Mouse (Mus musculus): ENCODE results near the gene Trpm2.
A peak's percentile ranks its signal among the peaks of the same experiment; 100 is the strongest.
"Not testable (repeated sequence)": the region's sequence is repeated elsewhere in the genome, so short reads cannot be mapped to it uniquely, and the experiment has no call there.

Gene Trpm2

GRCm38 (mm10) chr10:77978351-77979350 is 8.3 kb upstream of the Trpm2 start, which contains the start of gene 1810043G02Rik:
Gene 1810043G02Rik, plus strand, starts transcription at chr10:77978524.
- DNase-seq (ENCODE audit: low spot score): peak; percentile 96

DNA sequence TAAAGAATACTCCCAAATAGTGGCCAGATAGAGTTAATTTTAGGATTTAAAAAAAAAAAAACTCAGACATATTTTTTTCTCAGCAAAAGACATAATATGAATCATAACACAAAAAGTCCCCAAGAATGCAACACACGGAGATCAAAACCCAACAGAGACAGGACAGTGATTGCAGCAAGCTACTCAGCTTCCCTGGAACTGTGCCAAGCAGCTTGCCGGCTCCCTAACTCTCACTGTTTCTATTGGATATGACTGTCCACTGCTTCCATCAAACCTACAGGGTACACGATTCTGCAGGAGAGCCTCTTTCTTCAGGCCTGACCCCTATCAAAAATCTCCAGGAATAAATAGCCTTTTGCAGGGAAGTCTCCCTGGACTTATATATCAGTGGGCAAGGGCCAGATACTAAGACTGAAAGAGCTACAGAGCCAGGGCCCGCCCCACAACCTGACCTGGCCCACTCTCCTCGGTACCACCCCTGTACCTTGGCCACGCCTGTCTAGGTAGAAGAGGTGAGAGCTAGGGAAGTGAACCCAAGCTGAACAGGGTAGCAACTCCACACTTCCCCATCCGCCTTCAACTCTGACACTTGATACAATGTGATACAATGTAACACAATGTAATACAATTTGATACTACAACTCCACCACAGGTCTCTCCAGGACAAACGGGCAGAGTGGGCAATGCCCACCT is 6.2 kb upstream of the Trpm2 start:
- DNase-seq (ENCODE audit: low spot score): no peak

DNA sequence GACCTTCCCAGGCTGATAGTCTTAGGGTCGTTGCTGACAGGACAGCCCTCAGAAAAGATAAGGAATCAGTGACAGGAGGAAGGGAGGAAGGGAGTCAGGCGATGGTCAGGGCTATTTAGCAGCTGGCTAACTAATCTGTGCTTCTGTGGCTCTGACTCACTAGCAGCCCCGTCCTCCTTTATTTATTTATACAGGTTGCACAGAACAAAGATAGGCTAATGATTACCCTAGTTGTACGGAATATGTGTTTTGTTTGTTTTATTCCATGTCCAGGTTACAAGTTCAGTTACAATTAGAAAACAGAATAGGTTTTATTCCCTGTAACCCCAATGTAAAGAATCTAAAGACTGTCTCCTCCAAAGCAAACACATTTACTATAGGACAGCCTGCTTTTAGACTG is 5.3 kb upstream of the Trpm2 start:
- DNase-seq (ENCODE audit: low spot score): no peak

GRCm38 (mm10) chr10:77974811-77975210 is 4.4 kb upstream of the Trpm2 start:
- DNase-seq (ENCODE audit: low spot score): no peak

- no peak for DNase-seq (ENCODE audit: low spot score)
Measured at GRCm38 (mm10) chr10:77974323-77974722, 4.0 kb upstream of the Trpm2 start.

GRCm38 (mm10) chr10:77971709-77972553 is 1.6 kb upstream of the Trpm2 start:
- no peak for DNase-seq (ENCODE audit: low spot score)

DNA sequence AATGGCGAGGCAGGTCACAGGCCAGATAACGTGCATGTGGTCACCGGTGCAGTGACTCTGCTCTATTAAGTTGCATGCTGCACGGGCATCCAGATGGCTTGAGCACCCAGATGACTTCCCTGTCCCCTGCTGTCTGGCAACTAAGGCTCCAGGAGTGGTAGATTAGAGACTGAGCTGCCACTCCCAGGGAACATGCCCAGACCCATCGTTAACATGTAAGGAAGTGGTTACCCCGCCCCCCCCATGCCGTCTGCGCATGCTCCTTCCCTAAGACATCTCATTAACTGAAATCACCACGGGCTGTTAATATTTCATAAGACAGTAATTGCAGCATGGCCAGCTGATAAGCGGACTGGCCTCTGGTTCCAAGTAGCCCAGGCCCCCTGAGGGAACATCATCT is 828 bp upstream of the Trpm2 start:
- DNase-seq (ENCODE audit: low spot score): no peak

DNA sequence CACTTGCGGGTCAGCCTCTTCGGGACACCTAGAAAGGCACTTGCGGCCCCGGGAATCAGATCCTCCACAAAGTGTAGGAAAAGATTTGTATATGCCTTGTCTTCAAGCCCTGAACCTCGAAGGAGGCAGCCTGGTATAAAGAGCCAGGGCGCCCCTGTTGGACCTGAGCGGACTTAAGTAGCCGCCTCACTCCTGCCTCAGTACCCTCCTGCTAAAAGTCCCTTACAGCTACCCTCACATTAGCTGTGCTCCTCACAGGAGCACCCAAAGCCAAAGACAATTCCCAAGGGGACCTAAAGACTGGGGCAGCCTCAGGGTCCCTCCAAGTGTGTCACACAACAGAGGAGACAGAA is 414 bp downstream of the Trpm2 start:
- DNase-seq (ENCODE audit: low spot score): no peak

DNA sequence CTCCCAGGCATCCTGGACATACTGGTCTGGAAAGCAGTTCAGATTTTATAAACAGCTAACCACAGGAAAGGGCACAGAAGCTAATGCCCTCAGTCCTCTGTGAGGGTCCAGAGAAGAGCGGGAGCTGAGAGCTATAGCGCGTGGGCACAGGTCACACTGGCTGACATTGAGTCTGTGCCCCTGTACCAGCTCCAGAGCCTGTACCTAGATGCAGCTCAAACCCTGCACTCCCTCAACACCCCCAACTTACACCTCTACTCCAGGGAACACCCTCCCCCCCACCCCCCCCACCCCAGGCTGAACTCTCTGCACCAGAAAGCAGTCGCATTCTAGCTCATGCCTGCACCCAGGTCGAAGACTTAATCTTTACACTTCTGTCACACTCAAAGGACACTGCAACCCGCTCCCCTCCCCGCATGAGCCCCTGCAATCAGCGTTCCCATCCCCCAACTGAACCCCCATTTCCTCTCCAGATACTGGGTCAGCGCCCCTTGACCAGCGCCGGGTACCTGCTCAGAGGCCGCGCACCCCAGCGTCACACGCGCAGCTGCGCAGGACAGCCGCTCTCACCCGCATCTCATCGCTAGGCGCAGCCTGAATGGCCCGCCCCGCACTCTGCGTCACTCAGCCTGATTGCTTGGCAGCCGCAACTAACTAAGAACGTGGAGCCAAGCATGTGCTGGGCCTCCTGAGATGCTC is 940 bp downstream of the Trpm2 start:
- DNase-seq (ENCODE audit: low spot score): no peak

GRCm38 (mm10) chr10:77963971-77964370 is 6.4 kb downstream of the Trpm2 start:
- no peak for DNase-seq (ENCODE audit: low spot score)

DNA sequence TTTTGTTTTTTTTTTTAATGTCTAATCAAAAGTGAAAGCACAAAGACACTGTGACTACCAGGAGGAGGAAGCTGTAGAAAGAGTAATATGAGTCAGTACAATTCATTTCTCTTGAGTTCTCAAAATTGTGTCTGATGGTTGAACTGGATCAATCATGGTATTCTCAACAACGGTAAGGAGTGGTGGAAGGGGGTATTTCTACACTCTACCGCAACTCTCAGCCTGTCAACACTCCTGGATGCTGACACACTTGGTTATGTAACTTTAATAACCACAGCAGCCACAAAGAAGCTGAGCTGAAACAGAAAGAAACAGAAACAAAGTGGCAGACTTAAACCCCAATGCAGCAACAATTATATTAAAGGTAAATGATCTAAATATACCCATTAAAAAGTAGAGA is 7.6 kb downstream of the Trpm2 start:
- DNase-seq (ENCODE audit: low spot score): no peak

GRCm38 (mm10) chr10:77950468-77950867 is 19.9 kb downstream of the Trpm2 start:
- DNase-seq (ENCODE audit: low spot score): not testable (repeated sequence)

GRCm38 (mm10) chr10:77939685-77940084 is 30.7 kb downstream of the Trpm2 start:
- DNase-seq (ENCODE audit: low spot score): no peak

- DNase-seq (ENCODE audit: low spot score): no peak
Measured at GRCm38 (mm10) chr10:77927375-77927774, 43.0 kb downstream of the Trpm2 start.

GRCm38 (mm10) chr10:77926140-77926539 is 44.2 kb downstream of the Trpm2 start:
- peak; percentile 53 for DNase-seq (ENCODE audit: low spot score)

DNA sequence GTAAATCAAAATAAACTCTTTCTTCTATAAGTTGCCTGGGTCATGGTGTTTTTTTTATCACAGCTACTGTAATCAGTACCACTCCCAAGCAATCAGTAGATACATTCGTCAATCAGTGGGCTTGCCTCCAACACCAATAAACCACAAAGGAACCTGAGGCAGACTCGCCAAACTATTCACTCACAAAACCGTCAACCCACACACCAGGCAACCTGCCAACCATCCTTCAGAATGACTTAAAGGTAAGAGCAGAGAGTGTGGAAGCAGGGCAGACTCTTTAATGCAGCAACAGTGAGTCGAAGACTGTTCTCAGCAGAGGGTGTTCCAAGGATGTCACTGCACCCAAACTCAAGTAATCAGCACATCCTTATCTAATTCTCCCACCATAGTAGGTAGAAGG is 47.7 kb downstream of the Trpm2 start:
- no peak for DNase-seq (ENCODE audit: low spot score)

GRCm38 (mm10) chr10:77921009-77921408 is 49.4 kb downstream of the Trpm2 start:
- no peak for DNase-seq (ENCODE audit: low spot score)

DNA sequence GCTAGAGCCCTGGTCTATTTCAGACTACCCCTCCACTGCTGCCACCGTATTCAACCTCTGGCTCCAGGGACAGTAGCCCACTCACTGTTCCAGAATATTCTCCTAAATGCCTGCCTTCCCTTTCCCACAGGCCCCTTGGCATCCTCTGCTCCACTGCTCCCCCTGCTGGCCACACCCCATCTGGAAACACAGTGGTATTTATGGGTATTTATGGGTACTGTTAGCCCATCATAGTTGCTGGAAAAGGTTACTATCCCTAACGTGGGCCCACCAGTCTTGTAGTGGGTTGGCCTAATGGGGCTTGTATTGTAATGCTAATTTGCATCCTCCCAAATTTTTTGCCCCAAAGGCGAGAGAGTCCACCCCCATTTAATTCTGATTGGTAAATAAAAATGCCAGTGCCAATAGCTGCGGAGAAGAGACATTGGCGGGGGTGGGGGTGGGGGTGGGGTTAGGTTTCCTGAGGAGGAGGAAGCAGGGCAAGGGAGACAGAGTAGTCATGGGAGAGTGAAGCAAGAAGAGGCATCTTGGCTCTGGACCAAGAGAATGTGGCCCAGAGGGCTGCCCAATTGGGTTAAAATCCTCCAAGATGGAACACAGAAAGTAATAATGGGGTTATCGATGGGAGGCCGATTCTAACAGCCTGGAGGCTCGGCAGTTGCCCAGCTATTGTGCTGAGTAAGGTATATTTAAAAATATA is 53.6 kb downstream of the Trpm2 start:
- DNase-seq (ENCODE audit: low spot score): no peak

GRCm38 (mm10) chr10:77913292-77913691 is 57.1 kb downstream of the Trpm2 start:
- DNase-seq (ENCODE audit: low spot score): no peak

DNA sequence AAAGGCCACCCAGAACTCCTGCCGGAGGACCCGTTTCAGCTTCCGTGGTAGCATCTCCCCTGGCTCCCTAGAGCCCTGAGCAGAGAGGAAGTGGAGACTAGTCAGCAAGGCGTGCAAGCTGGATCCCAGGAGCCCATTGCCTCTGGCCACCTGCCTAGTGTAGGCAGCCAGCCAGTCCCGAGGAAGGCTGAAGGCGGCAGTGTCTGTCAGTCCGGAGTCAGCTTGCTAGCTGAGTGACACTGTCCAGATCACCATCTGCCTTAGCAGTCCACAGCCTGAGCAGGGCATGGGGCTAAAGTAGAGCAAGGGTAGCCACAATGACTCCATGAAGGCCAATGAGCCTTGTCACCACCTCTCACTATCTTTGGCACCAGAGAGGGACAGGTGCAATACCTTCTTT is 57.8 kb downstream of the Trpm2 start:
- no peak for DNase-seq (ENCODE audit: low spot score)

All from layer of hippocampus, adult 9-10 months (tissue).